Mouse (Mus musculus) midbrain, postnatal 0 days (tissue): ENCODE measurements around the gene Phactr3. TPM values are rescaled to one million over a fixed set of nuclear protein-coding genes. Genes with fewer than 3 reads are reported as not detected.
A peak's percentile ranks its signal among the peaks of the same experiment; 100 is the strongest.

ENCODE experiments used
- ATAC-seq: fragments of 200-750 bp; cut with Nextera tagmentation; 2 replicates; pipeline ENCODE4 v1.8.0; 2017; ENCODE audit warnings: moderate number of reproducible peaks, mild to moderate bottlenecking, moderate TSS enrichment, moderate library complexity; ENCODE audit not compliant: low FRiP score
- DNase-seq: peaks from one replicate; pipeline ENCODE4 v3.0.0-alpha.2; 2015; ENCODE audit warnings: low spot score
- H3K27ac ChIP-seq: fragments of 300-500 bp; sonication (generic); 2 replicates; pipeline ENCODE4 v1.5.1; 2014; ENCODE audit warnings: low read depth, mild to moderate bottlenecking, low read length, mixed read lengths
- H3K27me3 ChIP-seq: fragments of 300-500 bp; sonication (generic); 2 replicates; pipeline ENCODE4 v1.6.1; 2014; ENCODE audit warnings: low read length, control low read depth, mixed read lengths; ENCODE audit not compliant: insufficient read depth
- H3K36me3 ChIP-seq: fragments of 300-500 bp; sonication (generic); 2 replicates; pipeline ENCODE4 v1.6.1; 2014; ENCODE audit warnings: low read length, control low read depth, mixed read lengths; ENCODE audit not compliant: insufficient read depth
- H3K4me1 ChIP-seq: fragments of 300-500 bp; sonication (generic); 2 replicates; pipeline ENCODE4 v1.6.1; 2014; ENCODE audit warnings: mild to moderate bottlenecking, control low read depth, antibody characterized with exemption, low read length, mixed read lengths; ENCODE audit not compliant: insufficient read depth
- H3K4me2 ChIP-seq: fragments of 300-500 bp; sonication (generic); 2 replicates; pipeline ENCODE4 v1.6.1; 2014; ENCODE audit warnings: low read depth, mild to moderate bottlenecking, low read length, mixed read lengths; ENCODE audit not compliant: poor library complexity, severe bottlenecking
- H3K4me3 ChIP-seq: fragments of 300-500 bp; sonication (generic); 2 replicates; pipeline ENCODE4 v1.5.1; 2014; ENCODE audit warnings: low read depth, mild to moderate bottlenecking, low read length, moderate library complexity
- H3K9ac ChIP-seq: fragments of 300-500 bp; sonication (generic); replicated peaks from 2 replicates; pipeline ENCODE4 v1.6.1; 2014; ENCODE audit warnings: mild to moderate bottlenecking, low read length, moderate library complexity, mixed read lengths; ENCODE audit not compliant: poor library complexity, severe bottlenecking
- H3K9me3 ChIP-seq: fragments of 300-500 bp; sonication (generic); 2 replicates; pipeline ENCODE4 v1.6.1; 2016; ENCODE audit warnings: low read length, control low read depth
- CTCF ChIP-seq: IDR thresholded peaks from 2 replicates; pipeline ENCODE4 v1.5.1; 2016; ENCODE audit warnings: antibody characterized with exemption, mild to moderate bottlenecking
- WGBS: fragments of 180-500 bp; shearing (Covaris S2); extraction: QIAGEN DNeasy Blood & Tissue Kit; methylation state at CpG from one replicate; pipeline ENCODE4 v1.1.7; 2014; 5-methylcytosine and 5-hydroxymethylcytosine counted together
- polyA plus RNA-seq: library from polyadenylated mRNA; unstranded; fragments of >200 nt; fragmentation: Nextera tagmentation; extraction: Ambion mirVana; gene quantifications from 2 replicates; pipeline ENCODE4 v1.2.1, GENCODE M21; 2015
- total RNA-seq: library from RNA; depleted of rRNA; stranded (reverse); fragments of >200 nt; gene quantifications from 2 replicates; pipeline ENCODE4 v1.2.3, GENCODE M21; 2014

Phactr3 gene
- total and polyA plus RNA-seq, 2 experiments from 2014 or later, result 94.2 to 105 TPM

DNA sequence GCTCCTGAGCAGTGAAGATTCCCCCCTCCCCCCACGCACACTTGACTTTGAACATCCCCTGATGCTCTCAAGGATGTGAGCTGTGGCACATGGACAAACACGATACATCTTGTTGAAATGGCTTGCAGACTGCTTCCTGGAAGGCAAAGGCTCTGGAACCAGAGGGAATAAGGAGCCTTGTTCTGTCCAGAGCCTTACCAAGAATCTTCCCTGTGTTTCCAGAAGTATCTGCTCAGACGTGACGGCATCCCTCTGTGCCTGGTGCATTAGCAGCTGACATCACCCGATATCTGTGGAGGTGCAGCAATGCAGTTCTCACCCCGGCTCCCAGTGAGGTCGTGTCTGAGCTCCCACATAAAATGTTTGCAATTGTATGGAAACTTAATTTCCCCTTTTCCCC is 201.0 kb downstream of the Phactr3 start:
- Histone ChIP-seq H3K4me3 (no peak overlapping the region), H3K4me2 (no peak overlapping the region), H3K36me3 (peaks cover 11% of the 10 kb centered on the region), H3K9ac (no peak overlapping the region), H3K9me3 (no peaks in the 10 kb centered on the region), H3K4me1 (no peaks in the 10 kb centered on the region), H3K27ac (no peak overlapping the region), H3K27me3 (no peaks in the 10 kb centered on the region)
- WGBS, result 87% methylated on average over 7 of the region's 7 CpGs
- no peak for TF ChIP-seq CTCF
- DNase-seq, result no peak
- no peak for ATAC-seq

- Histone ChIP-seq H3K27ac (no peak overlapping the region), H3K9ac (no peak overlapping the region), H3K4me2 (no peak overlapping the region), H3K4me1 (no peaks in the 10 kb centered on the region), H3K4me3 (no peak overlapping the region), H3K27me3 (no peaks in the 10 kb centered on the region), H3K9me3 (no peaks in the 10 kb centered on the region), H3K36me3 (peaks cover 8% of the 10 kb centered on the region)
- no peak for TF ChIP-seq CTCF
- DNase-seq, result no peak
- WGBS, result 89% methylated on average over 10 of the region's 10 CpGs
- ATAC-seq, result no peak
Measured at GRCm38 (mm10) chr2:178321271-178321670, 202.5 kb downstream of the Phactr3 start.

DNA sequence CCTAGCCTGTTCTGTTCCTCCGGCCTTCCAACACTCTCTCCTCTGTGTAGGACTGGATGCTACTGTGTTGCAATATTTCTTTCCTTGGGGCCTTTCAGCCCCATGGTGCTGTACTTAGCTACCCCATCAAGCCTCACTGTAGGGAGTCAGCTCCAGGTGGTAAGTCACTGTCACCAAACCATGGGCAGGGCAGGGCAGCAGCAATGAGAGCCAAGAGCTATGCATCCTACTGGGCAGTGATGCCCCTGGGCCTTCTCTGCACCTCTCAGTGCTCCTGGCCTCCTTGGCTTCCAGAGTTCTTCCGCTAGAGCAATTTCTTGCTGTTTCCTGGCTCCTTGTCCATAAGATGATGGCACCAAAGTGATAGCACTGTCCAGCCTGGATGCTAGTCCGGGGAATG is 205.6 kb downstream of the Phactr3 start:
- no peak for TF ChIP-seq CTCF
- no peak for ATAC-seq
- H3K4me1 ChIP-seq, result peaks cover 14% of the 10 kb centered on the region
- no peak overlapping the region for H3K27ac ChIP-seq
- no peak for DNase-seq
- H3K4me2 ChIP-seq, result no peak overlapping the region
- H3K36me3 ChIP-seq, result peaks cover 8% of the 10 kb centered on the region
- WGBS, result 92% methylated on average over 3 of the region's 3 CpGs
- no peak overlapping the region for H3K4me3 ChIP-seq
- H3K27me3 ChIP-seq, result no peaks in the 10 kb centered on the region
- no peak overlapping the region for H3K9ac ChIP-seq
- H3K9me3 ChIP-seq, result no peaks in the 10 kb centered on the region

- H3K27me3 ChIP-seq, result no peaks in the 10 kb centered on the region
- no peak for DNase-seq
- H3K4me1 ChIP-seq, result peaks cover 17% of the 10 kb centered on the region
- no peak overlapping the region for H3K27ac ChIP-seq
- no peak overlapping the region for H3K4me3 ChIP-seq
- H3K36me3 ChIP-seq, result peaks cover 8% of the 10 kb centered on the region
- no peak overlapping the region for H3K9ac ChIP-seq
- H3K9me3 ChIP-seq, result no peaks in the 10 kb centered on the region
- no peak for TF ChIP-seq CTCF
- no peak for ATAC-seq
- H3K4me2 ChIP-seq, result no peak overlapping the region
- WGBS, result 86% methylated on average over 4 of the region's 4 CpGs
Measured at GRCm38 (mm10) chr2:178324818-178325217, 206.0 kb downstream of the Phactr3 start.

GRCm38 (mm10) chr2:178326067-178326466 is 207.3 kb downstream of the Phactr3 start:
- Histone ChIP-seq H3K27ac (no peak overlapping the region; the same call in 1 of the 2 replicates), H3K27me3 (no peaks in the 10 kb centered on the region), H3K4me2 (no peak overlapping the region), H3K9me3 (no peaks in the 10 kb centered on the region), H3K4me3 (no peak overlapping the region), H3K4me1 (peaks cover 17% of the 10 kb centered on the region), H3K36me3 (peaks cover 4% of the 10 kb centered on the region), H3K9ac (no peak overlapping the region)
- WGBS, result 94% methylated on average over 10 of the region's 10 CpGs
- ATAC-seq (no peak), DNase-seq (no peak)
- TF ChIP-seq CTCF, result no peak

DNA sequence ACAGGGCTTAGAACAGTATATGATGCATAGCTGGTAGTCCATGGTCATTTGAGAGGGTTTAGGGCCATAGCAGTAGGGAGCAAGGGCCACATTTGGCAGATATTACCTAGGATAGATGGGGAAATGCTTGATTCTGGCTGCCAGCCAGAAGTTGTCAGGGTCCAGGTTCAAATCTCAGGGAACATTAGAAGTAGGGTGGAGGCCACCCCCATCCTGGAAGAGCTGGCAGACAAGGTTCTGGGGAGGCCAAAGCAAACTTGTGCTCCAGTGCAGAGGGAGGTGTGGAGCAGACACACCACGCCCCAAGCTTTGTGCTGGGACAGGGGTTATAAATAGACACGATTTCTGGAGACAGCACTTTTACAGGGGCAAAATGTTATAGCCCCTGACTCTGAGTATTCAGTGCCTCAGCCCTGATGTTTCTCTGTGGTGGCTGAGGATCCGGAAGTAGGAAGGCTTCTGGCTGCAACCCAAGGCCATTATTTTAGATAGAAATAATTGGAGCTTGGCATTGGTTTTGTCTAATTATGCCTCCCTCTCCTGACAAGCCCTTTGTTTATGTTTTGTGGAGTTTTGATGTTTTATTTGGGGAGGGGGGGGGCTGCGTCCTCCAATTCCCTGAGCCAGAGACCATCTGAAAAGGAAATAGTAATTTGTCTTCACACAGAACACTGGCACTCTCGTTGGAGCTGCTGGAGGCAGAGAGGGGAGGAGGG is 208.1 kb downstream of the Phactr3 start:
- Histone ChIP-seq H3K9ac (no peak overlapping the region; the same call in 1 of the 2 replicates), H3K4me2 (peak overlapping the region; percentile 66), H3K9me3 (no peaks in the 10 kb centered on the region), H3K27me3 (no peaks in the 10 kb centered on the region), H3K4me3 (peak overlapping the region; percentile 40; the same call in 1 of the 2 replicates), H3K4me1 (peaks cover 17% of the 10 kb centered on the region), H3K36me3 (peaks cover 6% of the 10 kb centered on the region), H3K27ac (peak overlapping the region; percentile 76)
- ATAC-seq, result peak; percentile 11
- TF ChIP-seq CTCF, result peak; percentile 14; the same call in 1 of the 2 replicates
- DNase-seq, result no peak
- WGBS, result 27% methylated on average over 5 of the region's 5 CpGs
